Mouse (Mus musculus): ENCODE measurements around the gene Tmc7. TPM values are rescaled to one million over a fixed set of nuclear protein-coding genes. Genes with fewer than 3 reads are reported as not detected.
A peak's percentile ranks its signal among the peaks of the same experiment; 100 is the strongest.

The Tmc7 gene
- total and polyA plus RNA-seq, 3 experiments = 3.2 to 6.9 (median 6.4) TPM

GRCm38 (mm10) chr7:118594611-118595010 lies 10.1 kb upstream of the Tmc7 start:
- no peak overlapping the region for H3K9ac ChIP-seq (ENCODE audit: low read depth, low read length)
- H3K27me3 ChIP-seq (ENCODE audit: control insufficient read depth, insufficient read depth, low read length) = 0 out of 2 replicates have a peak, but pooled peaks cover 1% of the 10 kb centered on the region
- peaks cover 1% of the 10 kb centered on the region for H3K4me1 ChIP-seq (ENCODE audit: control insufficient read depth, insufficient read depth, low read length)
- no peak overlapping the region for H3K4me3 ChIP-seq
- H3K27ac ChIP-seq = no peak overlapping the region
- intact Hi-C loops (cut with DNase I) = loop anchor here (1.0 to 5.0 kb wide), 3 partner anchors 62 to 287 kb away; partner anchors contain the start of gene Coq7
- H3K79me2 ChIP-seq (replicated peaks; ENCODE audit: control insufficient read depth, insufficient read depth, low read length) = no peaks in the 10 kb centered on the region
- TF ChIP-seq CTCF (IDR thresholded peaks at IDR 0.05) (no peak), EP300 (IDR thresholded peaks at IDR 0.05; ENCODE audit: insufficient read depth, low read depth, low read length) (no peak), POLR2A (IDR thresholded peaks at IDR 0.05; ENCODE audit: insufficient read depth, low read depth, low read length) (no peak)
- DNase-seq = no peak
- no peaks in the 10 kb centered on the region for H3K36me3 ChIP-seq (ENCODE audit: control insufficient read depth, insufficient read depth, low read length)
- 46% methylated on average over 10 of the region's 10 CpGs for WGBS

DNA sequence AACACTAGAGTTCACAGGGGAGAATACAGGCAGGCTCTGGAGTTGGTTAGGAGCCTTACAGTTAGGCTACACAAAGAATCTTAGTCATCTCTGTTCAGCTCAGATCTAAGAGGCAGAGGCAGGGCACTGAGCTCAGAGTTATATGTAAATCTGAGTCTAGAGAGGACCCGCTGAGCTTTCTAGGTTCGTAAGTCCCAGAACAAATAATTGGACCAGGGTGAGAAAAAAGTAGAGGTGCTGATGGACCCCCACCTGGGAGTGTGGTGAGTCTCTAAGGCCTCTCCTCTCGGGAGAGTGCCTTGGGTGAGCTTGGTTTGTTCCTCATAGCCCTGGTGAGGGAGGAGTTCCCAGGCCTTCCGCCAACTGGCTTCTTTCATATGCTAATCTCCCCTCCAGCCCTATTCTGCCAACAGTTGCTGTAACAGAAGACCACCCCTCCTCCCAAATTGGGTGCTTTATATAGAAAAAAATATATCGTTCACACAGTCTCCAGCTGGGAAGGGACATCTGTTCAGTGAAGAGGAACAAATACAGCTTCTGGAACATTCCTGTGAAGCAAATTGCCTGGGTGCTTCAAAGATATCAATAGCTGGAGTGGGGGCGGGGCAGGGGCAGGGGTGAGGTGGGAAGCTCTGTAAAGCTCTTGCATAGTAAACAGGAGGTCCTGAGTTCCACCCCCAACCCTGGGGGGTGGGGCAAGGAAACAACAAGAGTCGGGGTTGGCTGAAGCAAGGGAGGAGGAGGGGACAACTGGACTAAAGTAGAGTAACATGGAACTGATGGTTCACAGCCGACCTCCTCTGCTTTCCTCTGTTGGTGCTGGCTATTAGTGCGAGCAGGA lies 9.3 kb upstream of the Tmc7 start:
- TF ChIP-seq POLR2A (IDR thresholded peaks at IDR 0.05; ENCODE audit: insufficient read depth, low read depth, low read length) = no peak
- TF ChIP-seq CTCF (IDR thresholded peaks at IDR 0.05) = no peak
- TF ChIP-seq EP300 (IDR thresholded peaks at IDR 0.05; ENCODE audit: insufficient read depth, low read depth, low read length) = no peak
- DNase-seq = no peak

GRCm38 (mm10) chr7:118592146-118592545 lies 7.6 kb upstream of the Tmc7 start:
- H3K9ac ChIP-seq (ENCODE audit: low read depth, low read length) = no peak overlapping the region
- DNase-seq = no peak
- peaks cover 1% of the 10 kb centered on the region for H3K4me1 ChIP-seq (ENCODE audit: control insufficient read depth, insufficient read depth, low read length)
- H3K36me3 ChIP-seq (ENCODE audit: control insufficient read depth, insufficient read depth, low read length) = no peaks in the 10 kb centered on the region
- intact Hi-C loops (cut with DNase I) = loop anchor here (5.0 kb wide), 1 partner anchor 60 kb away; the partner anchor contains the start of gene Coq7
- H3K79me2 ChIP-seq (replicated peaks; ENCODE audit: control insufficient read depth, insufficient read depth, low read length) = no peaks in the 10 kb centered on the region
- H3K27ac ChIP-seq = no peak overlapping the region
- no peak overlapping the region for H3K4me3 ChIP-seq
- no peaks in the 10 kb centered on the region for H3K27me3 ChIP-seq (ENCODE audit: control insufficient read depth, insufficient read depth, low read length)
- 27% methylated on average over 6 of the region's 6 CpGs for WGBS
- TF ChIP-seq CTCF (IDR thresholded peaks at IDR 0.05) (no peak), POLR2A (IDR thresholded peaks at IDR 0.05; ENCODE audit: insufficient read depth, low read depth, low read length) (no peak), EP300 (IDR thresholded peaks at IDR 0.05; ENCODE audit: insufficient read depth, low read depth, low read length) (no peak)

More for the DNA sequence above, 9.3 kb upstream of the Tmc7 start:
- H3K4me1 ChIP-seq (ENCODE audit: control insufficient read depth, insufficient read depth, low read length) = peaks cover 1% of the 10 kb centered on the region
- H3K9ac ChIP-seq (ENCODE audit: low read depth, low read length) = no peak overlapping the region
- intact Hi-C loops (cut with DNase I) = loop anchor here (5.0 kb wide), 1 partner anchor 61 kb away; the partner anchor contains the start of gene Coq7
- H3K79me2 ChIP-seq (replicated peaks; ENCODE audit: control insufficient read depth, insufficient read depth, low read length) = no peaks in the 10 kb centered on the region
- H3K27ac ChIP-seq = no peak overlapping the region
- H3K36me3 ChIP-seq (ENCODE audit: control insufficient read depth, insufficient read depth, low read length) = no peaks in the 10 kb centered on the region
- WGBS = 41% methylated on average over 9 of the region's 9 CpGs
- H3K4me3 ChIP-seq = no peak overlapping the region
- H3K27me3 ChIP-seq (ENCODE audit: control insufficient read depth, insufficient read depth, low read length) = 0 out of 2 replicates have a peak, but pooled peaks cover 1% of the 10 kb centered on the region

DNA sequence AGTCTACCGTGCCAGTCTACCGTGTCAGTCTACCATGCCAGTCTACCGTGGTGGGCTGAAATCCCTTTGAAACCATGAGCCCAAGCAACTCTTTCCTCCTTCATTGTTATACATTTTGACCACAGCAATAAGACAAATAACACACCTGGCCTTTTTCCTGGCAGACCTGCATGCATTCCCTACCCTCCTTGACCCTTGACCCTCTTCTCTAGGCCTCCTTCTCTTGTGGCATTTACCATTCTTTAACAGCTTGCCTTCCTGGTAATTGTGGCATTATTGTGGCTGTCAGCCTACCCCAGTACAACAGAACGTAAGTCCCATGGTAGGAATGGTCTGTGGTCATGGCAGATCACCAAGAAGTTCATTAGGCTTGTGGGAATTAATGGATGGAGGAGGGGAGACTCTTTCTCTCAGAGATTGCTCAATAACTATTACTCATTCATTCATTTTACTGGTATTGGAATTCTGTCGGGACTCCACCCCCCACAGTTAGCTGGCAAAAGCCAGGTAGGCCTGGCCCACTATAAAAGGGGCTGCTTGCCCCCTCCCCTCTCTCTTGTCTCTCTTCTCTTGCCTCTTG lies 6.3 kb upstream of the Tmc7 start:
- Histone ChIP-seq H3K36me3 (ENCODE audit: control insufficient read depth, insufficient read depth, low read length) (no peaks in the 10 kb centered on the region), H3K4me3 (no peak overlapping the region), H3K27me3 (ENCODE audit: control insufficient read depth, insufficient read depth, low read length) (no peaks in the 10 kb centered on the region), H3K27ac (no peak overlapping the region), H3K9ac (ENCODE audit: low read depth, low read length) (no peak overlapping the region), H3K79me2 (replicated peaks; ENCODE audit: control insufficient read depth, insufficient read depth, low read length) (no peaks in the 10 kb centered on the region), H3K4me1 (ENCODE audit: control insufficient read depth, insufficient read depth, low read length) (peaks cover 1% of the 10 kb centered on the region)
- intact Hi-C loops (cut with DNase I) = loop anchor here (5.0 kb wide), 1 partner anchor 59 kb away; the partner anchor contains the start of gene Coq7
- 90% methylated on average over 5 of the region's 5 CpGs for WGBS
- TF ChIP-seq POLR2A (IDR thresholded peaks at IDR 0.05; ENCODE audit: insufficient read depth, low read depth, low read length) = no peak
- no peak for TF ChIP-seq CTCF (IDR thresholded peaks at IDR 0.05)
- no peak for TF ChIP-seq EP300 (IDR thresholded peaks at IDR 0.05; ENCODE audit: insufficient read depth, low read depth, low read length)
- DNase-seq = no peak

- 41% methylated on average over 6 of the region's 6 CpGs for WGBS
- peak; percentile 58 to 81 for DNase-seq
- H3K4me3 ChIP-seq = no peak overlapping the region
- 0 out of 2 replicates have a peak, but pooled peaks have one; percentile 8 for TF ChIP-seq CTCF (IDR thresholded peaks at IDR 0.05)
- TF ChIP-seq POLR2A (IDR thresholded peaks at IDR 0.05; ENCODE audit: insufficient read depth, low read depth, low read length) = no peak
- TF ChIP-seq EP300 (IDR thresholded peaks at IDR 0.05; ENCODE audit: insufficient read depth, low read depth, low read length) = 0 out of 2 replicates have a peak, but pooled peaks have one; percentile 40
- H3K9ac ChIP-seq (ENCODE audit: low read depth, low read length) = no peak overlapping the region
- intact Hi-C loops (cut with DNase I) = no loop called here
- no peaks in the 10 kb centered on the region; the same call in 1 of the 2 replicates for H3K4me1 ChIP-seq (ENCODE audit: control insufficient read depth, insufficient read depth, low read length)
- peak overlapping the region; percentile 77 for H3K27ac ChIP-seq
- 0 out of 2 replicates have a peak, but pooled peaks cover 1% of the 10 kb centered on the region for H3K79me2 ChIP-seq (replicated peaks; ENCODE audit: control insufficient read depth, insufficient read depth, low read length)
- no peaks in the 10 kb centered on the region for H3K36me3 ChIP-seq (ENCODE audit: control insufficient read depth, insufficient read depth, low read length)
- peaks cover 2% of the 10 kb centered on the region; the same call in 1 of the 2 replicates for H3K27me3 ChIP-seq (ENCODE audit: control insufficient read depth, insufficient read depth, low read length)
Observed at GRCm38 (mm10) chr7:118585856-118586255, 1.3 kb upstream of the Tmc7 start.

Measured in heart, adult 2 months (tissue).